Mouse (Mus musculus) G1E (cell line): ENCODE results near the gene Dnah8.

Source experiments
- CTCF ChIP-seq: IDR thresholded peaks from 2 replicates; pipeline ENCODE4 v1.5.1; 2012; ENCODE audit warnings: low read depth, low read length, inconsistent platforms, mixed read lengths
- GATA1 ChIP-seq: IDR thresholded peaks from 2 replicates; pipeline ENCODE4 v1.6.1; 2012; ENCODE audit warnings: borderline replicate concordance, low read length, inconsistent platforms, mixed read lengths
- GATA2 ChIP-seq: IDR thresholded peaks from 2 replicates; pipeline ENCODE4 v1.6.1; 2012; ENCODE audit warnings: low read depth, low read length, inconsistent platforms, borderline replicate concordance
- POLR2AphosphoS5 ChIP-seq: IDR thresholded peaks from 2 replicates; pipeline ENCODE4 v1.6.1; 2012; ENCODE audit warnings: low read depth, low read length, inconsistent platforms; ENCODE audit not compliant: insufficient replicate concordance
- TAL1 ChIP-seq: conservative IDR thresholded peaks from 2 replicates; pipeline ENCODE4 v1.6.1; 2012; ENCODE audit warnings: low read depth, low read length, inconsistent platforms, mixed read lengths

GRCm38 (mm10) chr17:30583258-30584001, 40.7 kb upstream of the Dnah8 start:
- TF ChIP-seq CTCF (no peak), GATA1 (no peak), POLR2AphosphoS5 (no peak), GATA2 (no peak), TAL1 (no peak)
